Mouse (Mus musculus) CD4-positive naive resting alpha-beta T cell, adult 57 days (primary cell): ENCODE data around the gene Thap11. TPM values are rescaled to one million over a fixed set of nuclear protein-coding genes. Genes with fewer than 3 reads are reported as not detected.

Experiments
- total RNA-seq: library from RNA; stranded (reverse); gene quantifications from one replicate; pipeline ENCODE4 v1.2.4, GENCODE M21; 2023

The Thap11 gene
- 23.1 TPM for total RNA-seq

DNA sequence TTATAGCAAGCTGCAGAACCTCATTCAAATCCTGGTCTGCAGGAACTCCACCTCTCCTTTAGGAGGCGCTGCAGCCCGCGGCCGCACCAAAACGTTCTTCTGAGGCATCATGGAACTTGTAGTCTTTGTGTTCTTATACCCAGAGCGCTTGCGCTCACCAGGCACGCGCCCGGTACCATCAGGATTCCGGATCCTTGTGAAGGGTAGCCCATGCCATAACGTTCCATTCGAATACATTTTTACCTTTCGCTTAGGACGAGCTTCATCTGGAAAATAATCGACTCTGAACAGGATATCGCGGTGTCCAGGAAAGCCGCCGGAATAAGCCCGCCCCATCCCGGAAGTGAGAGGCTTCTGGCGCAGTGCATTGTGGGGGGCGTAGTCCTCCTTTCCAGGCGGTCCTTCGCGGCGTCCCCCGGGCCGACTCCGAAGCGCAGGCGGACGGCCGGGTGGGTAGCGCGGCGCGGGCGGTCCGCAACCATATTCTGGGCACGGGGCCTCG is at the start of gene Thap11:
TSS of gene Thap11 (plus strand) at position 418 of the 502 bp plus-strand sequence.

GRCm38 (mm10) chr8:105826861-105827848 is 27.8 kb upstream of the Thap11 start, which contains the start of the genes Ranbp10 and Tsnaxip1:
Gene Ranbp10 (minus strand): TSS chr8:105827350.
Gene Tsnaxip1 (plus strand): TSS chr8:105827731.

DNA sequence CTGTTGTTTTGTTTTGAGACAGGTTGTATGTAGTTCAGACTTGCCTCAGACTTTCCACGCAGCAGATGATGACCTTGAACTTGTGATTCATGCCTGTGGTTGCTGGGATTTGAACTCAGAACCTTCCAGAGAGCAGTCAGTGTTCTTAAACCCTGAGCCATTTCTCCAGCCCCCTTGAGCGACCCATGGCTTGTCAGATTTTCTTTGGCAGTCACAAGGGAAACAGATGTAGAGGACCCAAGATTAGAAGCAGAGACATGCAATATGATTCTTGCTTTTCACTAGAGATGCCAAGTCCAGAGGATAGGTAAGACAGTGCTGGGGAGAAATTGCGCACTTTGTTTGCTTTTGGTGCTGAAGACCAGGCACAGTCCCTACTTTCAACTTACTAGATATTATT is 1.8 kb upstream of the Thap11 start, which contains the start of gene Cenpt:
TSS of gene Cenpt (minus strand) at position 101 of the 400 bp plus-strand sequence.

GRCm38 (mm10) chr8:105860143-105860981 is 5.4 kb downstream of the Thap11 start, which contains the start of gene Nutf2:
Gene Nutf2 (plus strand): TSS chr8:105860580.

GRCm38 (mm10) chr8:105880754-105881520 is 26.0 kb downstream of the Thap11 start, which contains the start of gene Edc4:
Gene Edc4 (plus strand): TSS chr8:105880881.

DNA sequence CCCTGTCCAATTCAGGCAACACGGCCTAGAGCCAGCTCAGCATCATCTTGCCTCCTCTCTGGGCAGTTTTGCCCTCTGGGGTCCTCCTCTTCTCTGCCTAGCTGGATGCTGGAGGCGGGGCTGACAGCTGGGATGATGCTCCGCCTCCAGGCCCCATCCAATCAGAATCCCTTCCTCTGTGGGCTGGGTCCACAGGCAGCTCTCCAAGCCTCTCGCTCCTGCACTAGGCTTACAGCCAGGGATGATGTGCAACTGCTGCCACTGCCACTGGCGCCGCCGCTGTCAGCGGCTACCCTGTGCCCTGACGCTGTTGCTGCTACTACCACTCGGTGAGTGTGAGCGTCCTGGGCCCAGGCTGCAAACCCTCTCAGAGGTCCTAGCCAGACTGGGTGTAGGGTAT is 38.4 kb downstream of the Thap11 start, which contains the start of gene Nrn1l:
TSS of gene Nrn1l (plus strand) at position 229 of the 400 bp plus-strand sequence.

GRCm38 (mm10) chr8:105900180-105900940 is 45.4 kb downstream of the Thap11 start, which contains the start of gene Pskh1:
Gene Pskh1 (plus strand): TSS chr8:105900441.

Other genes with a start within 250 kb of the Thap11 start
- 25.7 TPM for gene Ripor1, start 249.9 kb upstream of the Thap11 start, total RNA-seq
- gene Ctcf, start 218.6 kb upstream of the Thap11 start, total RNA-seq: 159 TPM
- gene Agrp, start 217.7 kb upstream of the Thap11 start, total RNA-seq: not detected
- gene Carmil2, start 168.9 kb upstream of the Thap11 start, total RNA-seq: 147 TPM
- gene Acd, start 154.0 kb upstream of the Thap11 start, total RNA-seq: 50.7 TPM
- 13.1 TPM for gene Pard6a, start 154.0 kb upstream of the Thap11 start, total RNA-seq
- not detected for gene 4933405L10Rik, start 147.5 kb upstream of the Thap11 start, total RNA-seq
- gene Enkd1, start 146.9 kb upstream of the Thap11 start, total RNA-seq: 2.6 TPM
- 10.1 TPM for gene Gfod2, start 96.5 kb upstream of the Thap11 start, total RNA-seq
- 103 TPM for gene Ranbp10, start 27.8 kb upstream of the Thap11 start, total RNA-seq
- gene Tsnaxip1, start 27.4 kb upstream of the Thap11 start, total RNA-seq: not detected
- 25.1 TPM for gene Cenpt, start 1.9 kb upstream of the Thap11 start, total RNA-seq
- gene Nutf2, start 5.4 kb downstream of the Thap11 start, total RNA-seq: 36.5 TPM
- 84.2 TPM for gene Edc4, start 25.7 kb downstream of the Thap11 start, total RNA-seq
- gene Nrn1l, start 38.4 kb downstream of the Thap11 start, total RNA-seq: not detected
- gene Pskh1, start 45.3 kb downstream of the Thap11 start, total RNA-seq: 20.7 TPM
- 3.0 TPM for gene Ctrl, start 78.7 kb downstream of the Thap11 start, total RNA-seq
- 130 TPM for gene Psmb10, start 83.3 kb downstream of the Thap11 start, total RNA-seq
- gene Lcat, start 88.2 kb downstream of the Thap11 start, total RNA-seq: not detected
- gene Slc12a4, start 111.0 kb downstream of the Thap11 start, total RNA-seq: 14.6 TPM
- gene Dpep3, start 124.3 kb downstream of the Thap11 start, total RNA-seq: not detected
- gene Dus2, start 136.2 kb downstream of the Thap11 start, total RNA-seq: 10.1 TPM
- not detected for gene Dpep2nb, start 150.8 kb downstream of the Thap11 start, total RNA-seq
- gene Ddx28, start 156.8 kb downstream of the Thap11 start, total RNA-seq: 5.2 TPM
- gene Nfatc3, start 203.7 kb downstream of the Thap11 start, total RNA-seq: 198 TPM